Mouse (Mus musculus) induced T-regulatory cell, adult 2 months (primary cell): ENCODE data around the gene Wnt8b.
A peak's percentile ranks its signal among the peaks of the same experiment; 100 is the strongest.

ENCODE experiments used
- DNase-seq: peaks from one replicate; pipeline ENCODE4 v3.0.0-alpha.2; 2012; ENCODE audit warnings: low read depth

Wnt8b gene

DNA sequence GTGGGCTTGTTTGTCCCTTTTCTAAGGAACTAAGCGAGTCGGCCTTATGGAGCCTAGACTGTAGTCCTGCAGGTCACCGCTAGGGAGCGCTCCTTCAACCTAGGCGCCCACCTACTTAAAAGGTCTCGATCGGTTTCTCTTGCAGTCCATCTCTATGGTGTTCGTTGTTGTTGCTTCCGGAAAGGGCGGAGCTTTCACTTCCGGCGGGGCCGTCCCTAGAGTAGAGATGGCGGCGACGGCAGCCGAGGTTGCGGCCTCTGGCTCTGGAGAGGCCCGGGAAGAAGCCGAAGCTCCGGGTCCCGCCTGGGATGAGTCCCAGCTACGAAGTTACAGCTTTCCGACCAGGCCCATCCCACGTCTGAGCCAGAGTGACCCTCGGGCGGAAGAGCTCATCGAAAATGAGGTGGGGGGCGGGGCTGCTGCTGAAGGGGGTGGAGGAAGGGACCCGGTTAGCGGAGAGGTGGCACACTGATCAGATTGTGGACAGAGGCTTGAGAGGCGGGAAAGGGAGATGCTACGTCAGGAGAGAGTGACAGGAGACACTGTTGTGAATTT, 69.5 kb downstream of the Wnt8b start, which contains the start of gene Hif1an:
TSS of gene Hif1an (plus strand) at position 199 of the 555 bp plus-strand sequence.
- DNase-seq: peak; percentile 99
